Mouse (Mus musculus): ENCODE results near the gene Eef1a2. TPM values are rescaled to one million over a fixed set of nuclear protein-coding genes. Genes with fewer than 3 reads are reported as not detected.

Eef1a2 gene
- polyA plus RNA-seq, 1 experiment from 2014 or later = not detected

DNA sequence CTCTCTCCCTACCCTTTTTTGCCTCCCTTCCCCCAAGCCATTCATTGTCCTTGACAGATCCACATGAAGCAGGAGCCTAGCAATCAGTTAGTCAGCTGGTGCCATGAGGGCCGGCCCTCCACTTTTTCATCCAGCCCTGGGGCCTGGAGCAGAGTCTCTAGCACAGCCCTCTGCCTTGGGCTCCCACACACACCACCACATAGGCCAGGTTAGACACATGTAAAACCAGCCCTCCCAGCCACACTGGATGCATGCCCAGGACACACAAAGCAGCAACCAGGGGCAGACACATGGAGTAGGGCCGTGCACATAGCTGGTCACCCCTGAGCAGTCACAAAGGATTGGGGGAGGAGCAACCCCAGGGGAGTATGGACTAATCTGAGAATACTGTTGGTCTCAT is 54.7 kb downstream of the Eef1a2 start:
- no peak for DNase-seq
- Histone ChIP-seq H3K4me3 (replicated peaks) (no peak overlapping the region), H3K9me3 (replicated peaks) (no peaks in the 10 kb centered on the region), H3K36me3 (no peaks in the 10 kb centered on the region), H3K9ac (no peak overlapping the region), H3K27me3 (no peaks in the 10 kb centered on the region), H3K27ac (no peak overlapping the region), H3K4me1 (replicated peaks) (no peaks in the 10 kb centered on the region), H3K4me2 (no peak overlapping the region)
- 51% methylated on average over 2 of the region's 2 CpGs for WGBS (ENCODE audit: insufficient replicate concordance)
- ATAC-seq (ENCODE audit: low read depth) = no peak

DNA sequence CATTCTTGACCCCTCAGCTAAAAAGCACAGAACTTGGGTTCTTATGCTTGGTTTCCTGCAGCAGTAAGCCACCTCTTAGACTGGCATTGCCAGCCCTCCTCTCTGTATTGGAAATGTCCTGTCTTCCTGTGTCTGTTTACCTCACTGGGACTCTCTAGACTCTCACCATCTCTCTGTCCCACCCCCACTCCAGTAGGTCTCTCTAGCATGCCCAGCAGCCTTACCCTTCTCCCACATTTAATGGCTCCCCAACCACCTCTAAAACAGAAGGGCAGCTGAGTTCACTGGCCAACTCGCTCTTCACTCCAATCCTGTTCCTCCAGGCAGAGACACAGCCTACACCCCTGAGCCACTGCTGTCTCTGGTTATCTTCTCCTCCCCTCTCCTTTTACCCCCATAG is 55.2 kb downstream of the Eef1a2 start:
- ATAC-seq (ENCODE audit: low read depth) = no peak
- Histone ChIP-seq H3K27me3 (peaks cover 4% of the 10 kb centered on the region; the same call in 1 of the 2 replicates), H3K9ac (no peak overlapping the region), H3K36me3 (no peaks in the 10 kb centered on the region), H3K9me3 (replicated peaks) (no peaks in the 10 kb centered on the region), H3K27ac (no peak overlapping the region), H3K4me2 (no peak overlapping the region), H3K4me1 (replicated peaks) (no peaks in the 10 kb centered on the region), H3K4me3 (replicated peaks) (no peak overlapping the region)
- no peak for DNase-seq
- WGBS (ENCODE audit: insufficient replicate concordance) = 43% methylated on average over 1 of the region's 1 CpGs

DNA sequence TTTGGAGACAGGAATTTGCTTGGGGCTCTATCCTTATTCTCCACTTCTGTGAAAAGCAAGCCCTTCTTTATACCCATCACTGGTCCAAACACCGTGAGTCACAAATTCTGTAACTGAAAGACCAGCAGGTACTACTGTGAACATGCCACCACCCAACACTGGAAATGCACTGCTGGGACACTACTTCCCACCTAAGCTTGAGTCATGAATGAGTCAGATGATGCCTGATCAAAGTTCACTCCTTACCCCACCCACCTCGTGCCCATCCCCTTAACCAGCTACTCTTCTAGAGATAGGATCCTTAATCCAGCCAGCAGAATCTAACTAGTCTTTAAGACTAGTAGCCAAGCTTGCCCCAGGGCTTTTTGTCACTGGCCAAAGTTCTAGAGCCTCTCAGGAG is 56.7 kb downstream of the Eef1a2 start:
- H3K4me1 ChIP-seq (replicated peaks) = no peaks in the 10 kb centered on the region
- WGBS (ENCODE audit: insufficient replicate concordance) = 47% methylated on average over 2 of the region's 2 CpGs
- H3K9ac ChIP-seq = no peak overlapping the region
- no peak overlapping the region for H3K27ac ChIP-seq
- H3K4me3 ChIP-seq (replicated peaks) = no peak overlapping the region
- no peak for ATAC-seq (ENCODE audit: low read depth)
- no peaks in the 10 kb centered on the region for H3K9me3 ChIP-seq (replicated peaks)
- DNase-seq = no peak
- H3K36me3 ChIP-seq = no peaks in the 10 kb centered on the region
- H3K27me3 ChIP-seq = peaks cover 19% of the 10 kb centered on the region
- no peak overlapping the region for H3K4me2 ChIP-seq

Other genes with a start within 250 kb of the Eef1a2 start
- gene Ythdf1, start 236.1 kb downstream of the Eef1a2 start, polyA plus RNA-seq (2015; fragmentation: Nextera tagmentation; extraction: Ambion mirVana) = 27.2 and 27.8 TPM in 2 replicates
- gene Birc7, start 228.0 kb downstream of the Eef1a2 start, polyA plus RNA-seq (2015; fragmentation: Nextera tagmentation; extraction: Ambion mirVana) = not detected in 2 replicates
- gene Nkain4, start 202.3 kb downstream of the Eef1a2 start, polyA plus RNA-seq (2015; fragmentation: Nextera tagmentation; extraction: Ambion mirVana) = 2.0 and 2.6 TPM in 2 replicates
- gene Arfgap1, start 189.8 kb downstream of the Eef1a2 start, polyA plus RNA-seq (2015; fragmentation: Nextera tagmentation; extraction: Ambion mirVana) = 33.4 TPM in 2 replicates
- gene Col20a1, start 170.5 kb downstream of the Eef1a2 start, polyA plus RNA-seq (2015; fragmentation: Nextera tagmentation; extraction: Ambion mirVana) = 0.06 and 0.13 TPM in 2 replicates
- 0.46 and 0.56 TPM in 2 replicates for gene Chrna4, start 113.5 kb downstream of the Eef1a2 start, polyA plus RNA-seq (2015; fragmentation: Nextera tagmentation; extraction: Ambion mirVana)
- gene Kcnq2, start 21.7 kb downstream of the Eef1a2 start, polyA plus RNA-seq (2015; fragmentation: Nextera tagmentation; extraction: Ambion mirVana) = 0.16 and 0.20 TPM in 2 replicates
- 92.8 and 101 TPM in 2 replicates for gene Ppdpf, start 30.2 kb upstream of the Eef1a2 start, polyA plus RNA-seq (2015; fragmentation: Nextera tagmentation; extraction: Ambion mirVana)
- 0.02 and 0.03 TPM in 2 replicates for gene Ptk6, start 45.8 kb upstream of the Eef1a2 start, polyA plus RNA-seq (2015; fragmentation: Nextera tagmentation; extraction: Ambion mirVana)
- 0.08 and 0.12 TPM in 2 replicates for gene Srms, start 56.2 kb upstream of the Eef1a2 start, polyA plus RNA-seq (2015; fragmentation: Nextera tagmentation; extraction: Ambion mirVana)
- gene Fndc11, start 63.0 kb upstream of the Eef1a2 start, polyA plus RNA-seq (2015; fragmentation: Nextera tagmentation; extraction: Ambion mirVana) = 0.15 TPM in 1 of 2 replicates, not detected in the other
- gene Helz2, start 85.0 kb upstream of the Eef1a2 start, polyA plus RNA-seq (2015; fragmentation: Nextera tagmentation; extraction: Ambion mirVana) = 1.3 and 1.5 TPM in 2 replicates
- 8.1 and 9.3 TPM in 2 replicates for gene Gmeb2, start 131.0 kb upstream of the Eef1a2 start, polyA plus RNA-seq (2015; fragmentation: Nextera tagmentation; extraction: Ambion mirVana)
- 0.60 and 0.91 TPM in 2 replicates for gene Stmn3, start 157.5 kb upstream of the Eef1a2 start, polyA plus RNA-seq (2015; fragmentation: Nextera tagmentation; extraction: Ambion mirVana)
- 24.5 and 26.2 TPM in 2 replicates for gene Rtel1, start 162.7 kb upstream of the Eef1a2 start, polyA plus RNA-seq (2015; fragmentation: Nextera tagmentation; extraction: Ambion mirVana)
- 12.3 and 13.8 TPM in 2 replicates for gene Zgpat, start 207.9 kb upstream of the Eef1a2 start, polyA plus RNA-seq (2015; fragmentation: Nextera tagmentation; extraction: Ambion mirVana)
- gene Arfrp1, start 208.4 kb upstream of the Eef1a2 start, polyA plus RNA-seq (2015; fragmentation: Nextera tagmentation; extraction: Ambion mirVana) = 26.6 and 27.8 TPM in 2 replicates
- gene Lime1, start 223.1 kb upstream of the Eef1a2 start, polyA plus RNA-seq (2015; fragmentation: Nextera tagmentation; extraction: Ambion mirVana) = 5.1 and 6.0 TPM in 2 replicates

Measured in liver, embryonic 13.5 days (tissue).